Mouse (Mus musculus) layer of hippocampus, adult 9-11 months (tissue): ENCODE measurements at regions not wholly inside any gene's neighbourhood (a gene's known extent, or its start where the extent isn't known, plus 50 kb on each side); places are given as distances from the start of the nearest gene placed in this dataset.
A peak's percentile ranks its signal among the peaks of the same experiment; 100 is the strongest.

Source experiments
- DNase-seq: peaks from one replicate; pipeline ENCODE4 v3.0.0; 2022

GRCm38 (mm10) chr14:35990951-35991350 is 103.8 kb upstream of the 4930474N05Rik start:
- DNase-seq = peak; percentile 20
